Mouse (Mus musculus) erythroblast, adult 5-6 weeks (primary cell): ENCODE measurements at regions not wholly inside any gene's neighbourhood (a gene's known extent, or its start where the extent isn't known, plus 50 kb on each side); places are given as distances from the start of the nearest gene placed in this dataset.

Source experiments
- ATAC-seq: replicated peaks from 2 replicates; pipeline ENCODE4 v1.8.0; 2016; ENCODE audit warnings: moderate number of reproducible peaks, mild to moderate bottlenecking, moderate TSS enrichment, inconsistent platforms; ENCODE audit not compliant: poor library complexity, low FRiP score, severe bottlenecking

DNA sequence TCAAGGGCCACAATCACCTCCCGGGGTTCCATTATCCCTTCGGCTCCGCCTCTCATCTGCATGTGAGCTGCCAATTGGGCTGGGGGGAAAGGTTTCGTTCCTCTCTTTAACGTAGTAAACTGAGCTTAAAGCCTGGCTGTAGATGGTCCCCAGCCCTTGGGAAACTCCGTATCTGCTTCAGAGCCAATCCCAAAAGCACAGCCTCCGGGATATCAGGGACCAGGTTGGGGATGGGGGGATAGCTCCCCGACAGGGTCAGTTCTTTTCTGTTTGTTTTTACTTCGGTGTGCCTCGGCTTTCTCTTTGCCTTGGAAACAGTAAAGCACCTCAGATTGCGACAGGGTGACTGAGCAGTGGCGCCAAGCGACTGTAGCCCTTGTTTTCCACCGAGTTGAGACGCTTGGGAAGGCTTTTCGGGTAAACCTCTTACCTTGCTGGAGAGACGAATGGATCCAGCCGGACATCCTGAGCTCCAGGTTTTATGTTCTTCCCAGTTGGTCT, 64.5 kb downstream of the Tfap2c start:
- ATAC-seq, result no peak

DNA sequence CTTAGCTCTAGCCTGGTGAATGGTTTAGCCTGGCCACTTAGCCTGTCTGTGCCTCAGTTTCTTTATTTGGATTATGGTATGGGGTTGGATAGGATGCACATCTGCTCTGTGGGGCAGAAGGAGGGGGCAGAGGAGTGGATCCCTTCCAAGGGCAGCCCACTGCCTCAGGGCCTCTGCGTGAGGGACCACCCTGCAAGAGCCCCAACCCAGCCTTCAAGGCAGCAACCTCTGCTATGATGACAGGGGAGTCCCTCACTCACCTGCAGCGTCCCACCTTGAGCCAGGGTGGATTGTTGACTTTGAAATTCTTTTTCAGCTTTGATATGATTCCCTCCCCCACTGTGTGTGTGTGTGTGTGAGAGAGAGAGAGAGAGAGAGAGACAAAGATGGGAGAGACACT, 65.8 kb downstream of the Tfap2c start:
- ATAC-seq, result no peak

GRCm38 (mm10) chr2:172615582-172615981, 66.2 kb downstream of the Tfap2c start:
- no peak for ATAC-seq

DNA sequence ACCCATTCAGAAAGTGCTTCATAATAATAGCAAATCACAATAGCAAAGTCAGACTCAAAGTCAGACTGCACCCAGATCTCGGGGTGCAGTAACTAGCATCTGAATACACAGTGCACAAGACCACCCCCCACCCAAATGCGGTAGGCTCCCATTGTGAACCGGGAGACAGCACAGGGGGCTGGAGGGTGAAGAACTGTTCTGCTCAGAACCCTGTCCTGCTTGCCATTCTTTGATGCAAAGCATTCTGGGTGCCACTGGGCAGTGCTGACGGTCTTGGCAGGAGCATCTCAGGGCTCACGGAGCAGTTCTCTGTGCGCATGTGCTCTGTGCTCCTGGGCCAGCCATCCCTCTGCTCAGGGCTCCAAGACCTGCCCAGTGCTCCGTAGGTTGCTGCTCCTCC, 69.8 kb downstream of the Tfap2c start:
- no peak for ATAC-seq

GRCm38 (mm10) chr2:172620001-172620400, 70.6 kb downstream of the Tfap2c start:
- ATAC-seq, result no peak

- no peak for ATAC-seq
These were observed 74.3 kb downstream of the Tfap2c start for GRCm38 (mm10) chr2:172623707-172624106.

- ATAC-seq, result no peak
These were observed 78.2 kb downstream of the Tfap2c start for GRCm38 (mm10) chr2:172627353-172628306.

DNA sequence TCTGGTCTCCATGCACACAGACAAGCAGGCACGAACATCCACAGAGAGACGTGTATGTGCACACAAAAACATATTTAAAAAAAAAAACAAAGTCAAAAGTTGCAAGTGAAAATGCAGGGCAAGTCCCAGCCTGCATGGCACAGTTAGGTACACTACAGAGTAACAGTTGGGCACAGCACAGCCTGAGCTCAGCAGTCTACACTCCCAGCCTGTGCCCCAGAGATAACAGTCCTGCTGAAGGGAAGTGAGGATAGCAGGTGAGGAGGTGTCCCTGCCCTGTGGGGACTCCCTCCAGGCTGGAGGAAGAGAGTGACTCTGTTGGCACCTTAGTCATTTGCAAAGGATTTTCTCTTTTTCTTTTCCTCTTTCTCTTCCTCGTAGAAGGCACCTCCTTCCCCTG, 80.9 kb downstream of the Tfap2c start:
- no peak for ATAC-seq

DNA sequence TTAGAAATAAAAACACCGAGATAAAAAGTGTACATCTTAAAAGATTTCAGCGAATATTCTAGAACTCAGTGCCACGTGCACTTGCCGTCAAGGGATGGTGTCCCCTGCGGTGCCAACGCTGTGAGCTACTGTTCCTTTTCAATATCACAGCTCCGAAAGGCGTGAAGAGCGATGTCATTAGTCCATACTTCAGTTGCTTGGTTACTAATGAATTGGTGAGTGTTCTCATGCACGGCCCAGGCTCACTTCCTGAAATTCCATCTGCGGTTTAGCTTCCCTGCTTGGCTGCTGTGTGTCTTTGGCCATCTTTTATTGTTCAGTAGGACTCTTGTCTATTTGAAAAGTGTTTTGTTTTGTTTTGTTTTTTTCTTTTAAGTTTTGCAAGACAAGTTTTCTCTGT, 93.2 kb downstream of the Tfap2c start:
- ATAC-seq, result no peak

DNA sequence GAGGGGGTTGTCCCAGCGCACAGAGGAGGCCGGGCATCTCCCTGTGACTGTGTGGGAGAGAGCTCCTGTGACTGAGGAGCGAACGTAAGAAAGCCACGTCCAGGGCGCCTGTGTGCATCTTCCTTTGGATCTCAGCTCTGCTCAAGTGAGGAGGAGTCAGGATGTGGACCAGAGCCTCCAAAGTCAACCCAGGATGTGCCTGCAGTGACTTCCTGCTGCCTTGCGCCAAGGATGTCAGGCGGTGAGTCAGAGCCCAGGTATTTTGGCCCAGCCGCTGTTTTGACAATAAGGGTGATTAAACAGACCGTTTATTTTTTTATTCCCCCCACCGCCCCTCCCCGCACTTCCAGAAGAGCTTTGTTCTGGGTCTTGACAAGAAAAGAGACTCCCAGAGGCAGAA, 94.5 kb downstream of the Tfap2c start:
- no peak for ATAC-seq

DNA sequence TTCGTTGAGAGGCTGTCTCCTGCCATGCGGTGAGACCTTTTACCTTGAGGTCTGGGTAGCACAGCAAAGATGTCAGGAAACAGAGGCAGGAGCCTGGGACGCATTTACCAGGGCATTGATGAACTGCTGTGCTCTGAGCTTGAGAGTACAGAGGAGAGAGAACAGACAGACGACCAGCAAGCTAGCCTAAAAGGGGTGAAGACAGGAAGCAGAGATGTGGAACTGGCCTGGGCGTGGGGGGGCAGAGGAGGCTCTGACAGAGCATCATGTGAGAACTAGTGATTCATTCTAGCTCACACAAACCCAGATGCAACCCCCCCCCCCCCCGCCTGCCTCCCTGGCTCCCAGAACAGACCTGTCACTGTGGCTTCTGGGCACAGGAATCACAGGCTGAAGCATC, 95.1 kb downstream of the Tfap2c start:
- ATAC-seq, result no peak

DNA sequence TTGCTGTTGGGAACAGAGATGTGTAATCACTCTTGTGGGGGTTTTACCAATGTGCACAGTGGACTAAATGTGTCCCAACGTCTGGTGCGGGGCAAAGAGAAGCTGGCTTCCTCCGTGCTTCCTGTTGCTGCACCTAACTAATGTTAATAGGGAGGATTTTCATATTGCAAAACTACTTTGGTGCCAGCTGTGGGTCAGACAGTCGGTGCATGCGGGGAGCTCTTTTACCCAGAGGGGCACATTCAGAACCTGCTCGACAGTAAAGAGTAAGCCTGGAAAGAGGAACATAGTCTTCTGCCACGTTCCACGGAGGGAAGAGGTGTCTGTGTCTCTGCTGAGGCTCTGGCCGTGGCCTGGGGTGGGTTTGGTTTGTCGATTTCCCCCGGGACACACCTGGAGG, 98.7 kb downstream of the Tfap2c start:
- ATAC-seq, result no peak

- ATAC-seq, result no peak
These were observed 111.1 kb downstream of the Tfap2c start for GRCm38 (mm10) chr2:172660479-172660878.

- ATAC-seq, result no peak
These were observed 111.5 kb downstream of the Tfap2c start for GRCm38 (mm10) chr2:172660916-172661315.

- no peak for ATAC-seq
These were observed 112.1 kb downstream of the Tfap2c start for GRCm38 (mm10) chr2:172661418-172661980.

DNA sequence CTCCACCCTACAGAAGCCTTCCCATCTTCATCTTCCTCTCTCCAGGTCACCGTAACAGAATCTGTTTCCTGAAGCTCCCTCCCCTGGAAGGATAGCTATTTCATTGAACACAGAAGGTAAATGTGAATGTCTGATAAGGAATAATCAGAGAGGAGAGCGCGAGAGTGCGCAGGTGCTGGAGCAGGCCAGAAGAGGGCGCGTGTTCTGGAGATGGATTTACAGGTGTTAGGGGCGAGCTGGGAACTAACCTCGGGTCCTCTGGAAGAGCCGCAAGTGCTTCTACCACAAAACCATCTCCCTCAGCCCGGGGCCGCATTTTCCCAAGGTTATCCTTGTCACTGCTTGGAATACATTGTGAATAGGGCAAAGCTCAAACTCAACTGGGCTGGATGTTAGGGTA, 112.8 kb downstream of the Tfap2c start:
- no peak for ATAC-seq

GRCm38 (mm10) chr2:172663681-172664080, 114.3 kb downstream of the Tfap2c start:
- no peak for ATAC-seq

DNA sequence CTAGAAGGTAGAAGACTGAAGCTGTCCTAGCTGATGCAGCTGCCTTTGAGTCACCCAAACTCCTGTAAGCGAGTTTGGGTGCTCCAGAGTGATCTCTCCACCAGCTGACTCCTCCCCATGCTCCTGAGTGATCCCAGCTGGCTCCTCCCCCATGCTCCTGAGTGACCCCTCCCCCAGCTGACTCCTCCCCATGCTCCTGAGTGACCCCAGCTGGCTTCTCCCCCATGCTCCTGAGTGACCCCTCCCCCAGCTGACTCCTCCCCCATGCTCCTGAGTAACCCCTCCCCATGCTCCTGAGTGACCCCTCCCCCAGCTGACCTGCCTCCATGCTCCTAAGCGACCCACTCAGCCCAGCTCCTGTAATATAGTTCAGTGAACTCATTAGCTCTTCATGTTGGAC, 123.7 kb downstream of the Tfap2c start:
- no peak for ATAC-seq

GRCm38 (mm10) chr2:172674641-172675040, 125.2 kb downstream of the Tfap2c start:
- ATAC-seq, result no peak

- no peak for ATAC-seq
These were observed 125.7 kb downstream of the Tfap2c start for GRCm38 (mm10) chr2:172675081-172675480.

DNA sequence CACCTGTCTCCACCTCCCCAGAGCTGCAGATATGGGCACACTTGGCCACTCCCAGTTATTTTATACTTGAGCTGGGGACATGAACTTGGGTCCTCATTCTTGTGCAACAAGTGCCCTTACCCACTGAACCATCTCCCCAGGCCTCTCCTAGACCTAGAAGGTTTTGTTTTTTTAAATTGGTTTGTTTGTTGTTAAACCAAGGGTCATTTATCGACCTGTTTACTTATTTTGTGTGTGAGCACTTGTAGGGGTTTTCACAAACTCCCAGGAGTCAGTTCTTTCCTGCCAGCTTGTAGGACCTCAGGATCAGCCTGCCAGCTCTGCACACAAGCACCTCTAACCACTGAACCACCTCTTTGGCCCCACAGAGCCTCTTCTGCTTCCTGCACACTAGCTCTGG, 140.8 kb downstream of the Tfap2c start:
- no peak for ATAC-seq
